In genomic region chr3:121952041-121952591, GRCm38 (mm10) we compare ENCODE assay signal across 8 mouse cellular contexts. TPM values are rescaled to one million over a fixed set of nuclear protein-coding genes. Genes with fewer than 3 reads are reported as not detected.
DNase-seq lines count a peak whose midpoint lies in the region; ATAC-seq and TF ChIP-seq lines count a peak whose summit lies in the region.

Gene Arhgap29 (plus strand): TSS chr3:121952541.

- peaks cover 3% of the 10 kb centered on the region; the same call in 1 of the 2 replicates for H3K4me1 ChIP-seq in lung, adult 2 months (ENCODE audit: control insufficient read depth, insufficient read depth, low read length)
- H3K4me1 ChIP-seq in embryonic facial prominence, embryonic 14.5 days (ENCODE audit: control insufficient read depth, insufficient read depth, low read length): peaks cover 8% of the 10 kb centered on the region; the same call in 1 of the 2 replicates
- no peaks in the 10 kb centered on the region for H3K4me1 ChIP-seq in limb, embryonic 14.5 days (ENCODE audit: control insufficient read depth, insufficient read depth, low read length)

- peaks cover 4% of the 10 kb centered on the region; the same call in 1 of the 2 replicates for H3K9me3 ChIP-seq in embryonic facial prominence, embryonic 14.5 days (ENCODE audit: control insufficient read depth, low read length)
- H3K9me3 ChIP-seq in limb, embryonic 14.5 days (ENCODE audit: control insufficient read depth, low read length): no peaks in the 10 kb centered on the region

- no peak for ATAC-seq in embryonic facial prominence, embryonic 14.5 days (ENCODE audit: low read depth)
- no peak for ATAC-seq in limb, embryonic 14.5 days (ENCODE audit: low FRiP score, low read depth)

- no peak for TF ChIP-seq POLR2A in lung, adult 2 months (IDR thresholded peaks at IDR 0.05; ENCODE audit: borderline replicate concordance, extremely low read depth, low read depth, low read length)
- TF ChIP-seq POLR2A in limb, embryonic 14.5 days (IDR thresholded peaks at IDR 0.05; ENCODE audit: borderline replicate concordance, extremely low read depth, insufficient read depth, insufficient read length): no peak

- peak within 1 kb of the TSS; percentile 97 for H3K4me3 ChIP-seq in lung, adult 2 months (replicated peaks; ENCODE audit: extremely low read depth, low read depth, low read length)
- H3K4me3 ChIP-seq in embryonic facial prominence, embryonic 14.5 days (ENCODE audit: low read depth, low read length): peak within 1 kb of the TSS; percentile 78
- H3K4me3 ChIP-seq in limb, embryonic 14.5 days (replicated peaks; ENCODE audit: low read length): peak within 1 kb of the TSS; percentile 67

- H3K4me2 ChIP-seq in embryonic facial prominence, embryonic 14.5 days (ENCODE audit: low read depth, low read length): peak within 1 kb of the TSS; percentile 88
- peak within 1 kb of the TSS; percentile 77 for H3K4me2 ChIP-seq in limb, embryonic 14.5 days (replicated peaks; ENCODE audit: low read depth, low read length, severe bottlenecking)

- H3K36me3 ChIP-seq in embryonic facial prominence, embryonic 14.5 days (ENCODE audit: control insufficient read depth, insufficient read depth, low read length): no peaks in the 10 kb centered on the region
- no peaks in the 10 kb centered on the region for H3K36me3 ChIP-seq in limb, embryonic 14.5 days (ENCODE audit: control insufficient read depth, insufficient read depth, low read length)

- no peaks in the 10 kb centered on the region for H3K27me3 ChIP-seq in embryonic facial prominence, embryonic 14.5 days (replicated peaks; ENCODE audit: control insufficient read depth, insufficient read depth, low read length)
- no peaks in the 10 kb centered on the region for H3K27me3 ChIP-seq in limb, embryonic 14.5 days (ENCODE audit: control insufficient read depth, insufficient read depth, low read length)

- no peak for TF ChIP-seq CTCF in lung, adult 2 months (IDR thresholded peaks at IDR 0.05; ENCODE audit: insufficient read depth, low read length)

- H3K27ac ChIP-seq in embryonic facial prominence, embryonic 14.5 days (replicated peaks; ENCODE audit: low read depth, low read length): peak within 1 kb of the TSS; percentile 55
- no peak within 1 kb of the TSS for H3K27ac ChIP-seq in limb, embryonic 14.5 days (replicated peaks; ENCODE audit: low read depth, low read length)

- peak within 1 kb of the TSS; percentile 79 for H3K9ac ChIP-seq in embryonic facial prominence, embryonic 14.5 days (ENCODE audit: low read depth, low read length)
- peak within 1 kb of the TSS; percentile 77 for H3K9ac ChIP-seq in limb, embryonic 14.5 days (ENCODE audit: low read depth, low read length, severe bottlenecking)

- intact Hi-C loops in heart, postnatal 14 days (cut with DNase I): loop anchor here (5.0 kb wide), 1 partner anchor 35 kb away; no protein-coding TSS in a partner anchor

- DNase-seq in lung, adult 2 months: no peak
- DNase-seq in lung, postnatal 10 days: no peak
- no peak for DNase-seq in embryonic facial prominence, embryonic 14.5 days (ENCODE audit: low spot score)
- no peak for DNase-seq in heart, postnatal 14 days
- no peak for DNase-seq in limb, embryonic 14.5 days (ENCODE audit: low spot score)
- no peak for DNase-seq in cerebellum, adult 8-10 months
- no peak for DNase-seq in natural killer cell, adult 2 months (ENCODE audit: low spot score in 2 of 2)
- DNase-seq in kidney, adult 8-10 months: no peak

- WGBS in lung, adult 2 months: 91% methylated on average over 8 of the region's 8 CpGs
- 92% methylated on average over 8 of the region's 8 CpGs for WGBS in embryonic facial prominence, embryonic 14.5 days
- WGBS in limb, embryonic 14.5 days: 90% methylated on average over 8 of the region's 8 CpGs

RNA-seq across cellular contexts. Expression of gene Arhgap29, which starts in this region (rescaled TPM):
- 51.0 and 73.8 TPM in 2 replicates for polyA plus RNA-seq in lung, adult 2 months (2012; rRNA removed)
- 75.2 and 82.0 TPM in 2 replicates for polyA plus RNA-seq in embryonic facial prominence, embryonic 14.5 days (2014; fragmentation: Nextera tagmentation; extraction: Ambion mirVana)
- total RNA-seq in heart, postnatal 14 days (2021): 10 to 100 TPM; 71.1 to 72.6 TPM
- polyA plus RNA-seq in limb, embryonic 14.5 days (2012; rRNA removed): 42.0 and 47.4 TPM in 2 replicates
- polyA plus RNA-seq in limb, embryonic 14.5 days (2014; fragmentation: Nextera tagmentation; extraction: Ambion mirVana): 65.0 and 66.9 TPM in 2 replicates
